Mouse (Mus musculus) testis, adult 2 months (tissue): ENCODE measurements around the gene Spata48.

Experiments
- CTCF ChIP-seq: fragments of 200-500 bp; IDR thresholded peaks from 2 replicates; pipeline ENCODE4 v1.5.1; 2012; ENCODE audit warnings: low read depth, mild to moderate bottlenecking, inconsistent platforms, low read length, moderate library complexity; ENCODE audit not compliant: control insufficient read depth, insufficient read depth, insufficient replicate concordance
- POLR2A ChIP-seq: fragments of 200-500 bp; IDR thresholded peaks from 2 replicates; pipeline ENCODE4 v1.6.1; 2012; ENCODE audit warnings: low read depth, mild to moderate bottlenecking, inconsistent platforms, low read length, moderate library complexity; ENCODE audit not compliant: control insufficient read depth

GRCm38 (mm10) chr11:11546903-11547511 lies 85.1 kb downstream of the Spata48 start:
- TF ChIP-seq CTCF, result no peak
- TF ChIP-seq POLR2A, result no peak
